Mouse (Mus musculus) layer of hippocampus, adult 2 months (tissue): ENCODE results near the gene Rpl19. TPM values are rescaled to one million over a fixed set of nuclear protein-coding genes. Genes with fewer than 3 reads are reported as not detected.

Experiments
- DNase-seq, 2 experiments: peaks; one replicate each; pipeline ENCODE4 v3.0.0; 2022; ENCODE audit warnings: low spot score in 2 of 2
- H3K27ac ChIP-seq: fragments of 200-600 bp; 2 replicates; pipeline ENCODE4 v1.8.1; 2022
- H3K4me3 ChIP-seq: fragments of 200-600 bp; 2 replicates; pipeline ENCODE4 v1.8.1; 2022; ENCODE audit warnings: mild to moderate bottlenecking
- CTCF ChIP-seq: fragments of 200-600 bp; conservative IDR thresholded peaks from 2 replicates; pipeline ENCODE4 v1.8.1; 2022; ENCODE audit warnings: antibody characterized with exemption, mild to moderate bottlenecking, moderate library complexity
- microRNA-seq, 2 experiments: library from miRNA; unstranded; fragments of <30 nt; microRNA quantifications; one replicate each; pipeline ENCODE4 v1.2.0; 2021
- total RNA-seq, 2 experiments: library from RNA; stranded (reverse); gene quantifications; 2 replicates each; pipeline ENCODE4 v1.2.3; 2021

Gene Rpl19
- total RNA-seq, 2 experiments from 2014 or later, result 615 to 621 TPM

DNA sequence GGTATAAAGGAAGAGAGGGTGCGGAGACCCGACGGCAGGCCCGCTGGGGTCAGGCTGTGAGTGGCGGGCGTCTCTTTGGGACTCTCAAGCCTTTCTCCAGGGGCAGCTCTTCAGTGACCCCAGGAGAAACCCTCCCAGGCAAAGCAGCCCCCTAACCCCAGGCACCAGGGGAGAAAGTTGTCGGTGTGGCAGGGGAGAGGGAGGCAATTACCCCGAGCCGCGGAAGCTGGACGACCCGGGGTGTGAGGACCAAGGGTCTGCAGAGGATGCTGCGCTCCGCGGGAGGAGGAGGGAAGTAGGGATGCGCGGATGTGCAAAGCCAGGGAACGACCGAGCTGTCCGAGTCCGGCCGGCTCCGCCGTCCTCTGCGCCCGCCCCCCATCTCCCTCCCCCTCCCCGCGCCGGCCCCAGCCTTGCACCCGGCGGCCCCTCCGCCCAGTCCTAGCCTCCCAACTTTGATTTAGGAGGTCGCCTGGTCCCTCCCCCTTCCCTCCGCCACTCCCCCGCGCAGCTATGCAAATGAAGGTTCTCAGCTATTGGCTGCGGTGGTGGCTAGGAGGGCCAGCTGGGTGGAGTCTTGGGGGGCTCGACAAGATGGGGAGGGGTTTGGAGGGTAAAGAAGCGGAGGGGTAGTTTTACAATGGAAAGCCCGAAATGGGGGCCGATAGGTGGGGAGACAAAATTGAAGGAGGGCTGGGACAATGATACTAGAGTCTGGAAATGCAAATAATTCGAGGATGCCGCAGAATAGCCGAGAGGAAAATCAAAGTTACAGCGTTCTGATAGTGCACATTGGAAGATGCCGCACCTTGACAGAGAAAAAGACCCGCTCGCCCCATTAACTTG is 26.7 kb downstream of the Rpl19 start, which contains the start of gene Stac2:
Gene Stac2 (minus strand): TSS at position 474 of the 846 bp plus-strand sequence.
- peak; percentile 68 to 81 for DNase-seq
- Histone ChIP-seq H3K27ac (peak within 1 kb of the TSS; percentile 32; the same call in 1 of the 2 replicates), H3K4me3 (peak within 1 kb of the TSS; percentile 62)
- TF ChIP-seq CTCF, result no peak

DNA sequence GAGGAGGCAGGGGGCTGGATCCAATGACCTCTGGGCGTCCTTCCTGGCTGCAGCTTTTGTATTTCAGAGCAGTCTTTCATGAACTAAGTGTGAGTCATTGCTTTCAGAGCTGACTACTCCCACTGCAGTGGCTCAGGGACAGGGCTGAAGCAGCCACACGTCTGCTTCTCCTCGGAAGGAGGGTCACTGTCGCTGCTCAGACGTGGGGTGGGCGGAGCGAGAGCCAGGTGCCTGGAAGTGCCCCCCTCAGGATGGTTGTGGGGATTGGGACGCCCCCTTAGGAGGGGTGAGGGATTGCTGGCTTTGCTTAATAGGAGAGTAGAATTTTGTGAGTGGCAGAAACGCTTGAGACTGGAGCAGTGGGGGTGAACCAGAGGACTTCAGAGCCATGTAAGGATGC is 31.0 kb downstream of the Rpl19 start:
- H3K27ac ChIP-seq, result no peak overlapping the region; the same call in 1 of the 2 replicates
- DNase-seq, result no peak
- H3K4me3 ChIP-seq, result no peak overlapping the region
- TF ChIP-seq CTCF, result peak; percentile 32

DNA sequence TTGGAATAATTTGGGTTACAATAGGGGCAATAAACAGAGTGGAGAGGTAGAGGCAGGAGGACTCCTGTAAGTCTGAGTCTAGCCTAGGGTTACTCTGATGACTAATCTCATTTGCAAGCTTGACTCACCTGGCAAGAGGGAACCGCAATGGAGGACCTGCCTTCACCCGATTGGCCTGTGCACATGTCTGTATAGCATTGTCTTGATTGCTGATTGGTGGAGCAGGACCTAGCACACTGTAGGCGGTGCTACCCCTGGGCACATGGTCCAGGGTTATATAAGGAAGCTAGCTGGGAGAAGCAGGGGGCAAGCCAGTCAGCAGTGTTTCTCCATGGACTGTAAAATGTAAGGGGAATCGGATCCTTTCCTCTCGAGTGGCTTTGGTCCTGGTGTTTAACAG is 31.5 kb downstream of the Rpl19 start:
- no peak for TF ChIP-seq CTCF
- no peak overlapping the region for H3K4me3 ChIP-seq
- no peak overlapping the region for H3K27ac ChIP-seq
- DNase-seq, result no peak

DNA sequence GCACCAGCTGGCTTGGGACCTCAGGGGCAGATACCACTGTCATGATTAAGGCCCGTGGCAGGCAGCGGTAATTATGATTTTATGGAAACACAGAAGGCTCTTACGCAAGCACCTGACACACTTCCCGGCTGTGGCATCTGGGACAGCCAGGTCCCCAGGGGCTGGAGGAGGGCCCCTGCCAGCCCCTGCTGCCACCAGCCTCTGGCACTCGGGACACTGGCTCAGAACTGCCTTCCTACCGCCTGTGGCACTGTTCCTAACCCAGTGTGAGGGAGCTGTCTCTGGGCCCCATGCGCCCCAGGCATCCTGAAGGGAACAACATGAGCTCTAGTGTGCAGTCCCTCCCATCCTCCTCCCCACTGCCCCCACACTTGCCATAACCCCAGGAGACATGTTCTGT is 33.2 kb downstream of the Rpl19 start:
- H3K27ac ChIP-seq, result peak overlapping the region; percentile 74
- no peak for DNase-seq
- no peak for TF ChIP-seq CTCF

DNA sequence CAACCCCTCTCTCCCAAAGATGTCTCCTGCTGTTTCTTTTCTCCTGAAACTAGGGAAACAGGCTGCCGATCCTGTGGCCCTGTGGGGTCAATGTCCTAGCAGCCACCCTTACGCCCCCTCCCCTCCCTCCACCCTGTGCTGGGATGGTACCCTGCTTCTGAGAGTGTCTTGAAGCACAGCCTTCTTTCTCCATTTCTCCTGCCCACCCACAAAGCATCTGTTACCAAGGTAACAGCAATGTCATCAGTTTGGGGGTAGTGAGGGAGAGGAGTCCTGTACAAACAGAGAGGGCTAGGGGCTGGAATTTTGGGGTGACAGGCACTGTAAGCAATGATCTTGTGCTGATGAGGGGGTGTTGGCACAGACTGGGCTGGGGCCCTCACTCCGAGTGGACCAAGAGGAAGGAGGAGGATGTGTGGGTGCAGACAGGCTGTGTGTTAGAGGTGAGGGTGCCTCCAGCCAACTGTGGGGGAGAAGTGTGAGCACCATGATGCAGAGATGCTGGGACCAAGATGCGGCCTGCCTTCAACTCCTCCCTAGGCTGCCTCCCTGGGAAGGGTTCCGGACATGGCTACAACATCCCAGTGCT is 33.7 kb downstream of the Rpl19 start:
- no peak for DNase-seq
- H3K27ac ChIP-seq, result peak overlapping the region; percentile 74
- H3K4me3 ChIP-seq, result no peak overlapping the region
- TF ChIP-seq CTCF, result no peak

More for the DNA sequence above, 33.2 kb downstream of the Rpl19 start:
- H3K4me3 ChIP-seq, result no peak overlapping the region

DNA sequence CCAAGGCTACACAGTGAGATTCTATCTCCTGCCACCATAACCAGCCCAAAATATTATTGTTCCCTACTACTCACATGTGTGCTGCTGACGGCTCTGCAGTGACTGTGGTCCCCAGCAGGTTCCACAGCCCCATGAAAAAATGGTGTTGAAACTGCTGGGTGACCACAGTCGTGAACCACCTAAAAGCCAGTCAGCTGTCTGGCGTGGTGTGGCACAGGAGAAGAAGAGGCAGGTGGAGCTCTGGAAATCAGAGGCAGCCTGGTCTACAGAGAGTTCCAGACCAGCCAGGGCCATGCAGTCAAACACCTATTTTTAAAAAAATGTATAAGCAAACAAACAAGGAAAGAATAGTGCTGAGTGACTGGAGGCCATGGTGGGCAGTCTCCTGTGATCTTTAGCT is 34.9 kb downstream of the Rpl19 start:
- Histone ChIP-seq H3K4me3 (no peak overlapping the region), H3K27ac (no peak overlapping the region)
- no peak for TF ChIP-seq CTCF
- DNase-seq, result no peak

DNA sequence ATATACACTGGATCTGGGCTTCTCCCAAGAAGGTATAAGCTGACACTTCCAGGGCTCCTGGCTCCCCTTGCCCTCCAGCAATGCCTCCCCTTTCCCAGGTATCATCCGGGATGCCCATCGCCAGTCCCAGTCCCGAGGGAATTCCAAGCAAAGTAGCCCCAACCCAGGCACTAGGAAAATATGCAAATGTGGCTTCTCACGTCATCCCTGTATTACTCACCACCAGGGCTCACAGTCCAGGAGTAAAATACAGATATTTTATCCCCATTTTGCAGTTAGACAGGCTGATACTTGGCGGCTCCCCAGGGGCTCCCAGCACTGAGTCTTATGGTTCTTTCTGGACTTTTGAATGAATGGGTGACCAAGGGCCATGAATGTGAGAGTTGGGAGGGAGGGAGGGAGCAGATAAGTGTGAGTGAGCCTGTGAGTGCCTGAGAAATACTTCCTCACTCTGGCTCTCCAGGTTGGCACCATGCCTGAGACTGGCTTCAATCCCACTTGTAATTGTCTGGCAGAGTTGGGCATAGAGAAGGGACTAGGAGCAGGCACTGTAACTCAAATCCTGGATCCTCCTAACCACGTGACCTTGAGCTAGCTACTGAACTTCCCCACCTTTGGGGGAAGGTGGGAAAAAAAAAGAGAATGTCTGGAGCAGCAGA is 35.5 kb downstream of the Rpl19 start:
- H3K4me3 ChIP-seq, result no peak overlapping the region
- H3K27ac ChIP-seq, result 0 out of 2 replicates have a peak overlapping the region, but pooled peaks have one; percentile 7
- DNase-seq, result peak in 1 of 2 experiments; percentile 58
- 0 out of 2 replicates have a peak, but pooled peaks have one; percentile 3 for TF ChIP-seq CTCF

DNA sequence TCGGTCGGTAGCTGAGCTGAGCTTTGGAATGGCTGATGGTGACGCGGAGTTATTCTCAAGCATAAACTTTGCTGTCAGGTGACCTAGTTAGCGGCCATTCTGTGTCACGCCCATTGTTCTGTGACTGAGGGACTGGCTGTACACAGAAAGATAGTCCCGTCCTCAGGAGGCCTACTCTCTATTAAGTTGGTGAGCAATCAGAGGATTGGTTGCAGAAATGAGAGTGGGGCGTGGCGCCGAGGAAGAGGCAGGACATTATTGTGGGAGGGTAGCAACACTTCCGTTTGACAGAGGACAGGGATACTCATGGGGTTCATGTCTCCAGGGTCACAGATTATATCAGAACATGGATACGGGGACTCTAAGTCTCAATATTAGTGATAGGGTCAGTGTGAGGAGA is 39.7 kb downstream of the Rpl19 start:
- Histone ChIP-seq H3K27ac (no peak overlapping the region), H3K4me3 (no peak overlapping the region)
- no peak for DNase-seq
- no peak for TF ChIP-seq CTCF

DNA sequence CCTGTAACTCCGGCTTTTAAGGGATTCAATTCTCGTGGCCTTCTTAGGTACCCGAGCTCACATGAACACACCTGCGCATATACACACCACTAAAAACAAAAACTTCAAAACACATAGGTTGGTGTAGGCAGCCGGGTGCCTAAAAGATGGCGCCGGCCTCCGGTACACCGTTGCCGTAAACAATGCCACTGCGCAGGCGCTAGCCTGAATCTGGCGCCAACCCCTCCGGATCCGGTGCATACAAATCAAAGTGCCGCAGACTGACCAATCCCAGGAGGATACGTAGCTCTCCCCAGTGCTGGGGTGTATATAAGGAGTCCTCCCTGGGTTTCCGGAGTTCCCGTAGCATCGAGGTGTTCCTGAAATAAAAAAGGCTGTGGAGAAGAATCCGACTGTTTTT is 40.7 kb downstream of the Rpl19 start:
- Histone ChIP-seq H3K27ac (no peak overlapping the region), H3K4me3 (no peak overlapping the region)
- no peak for DNase-seq
- TF ChIP-seq CTCF, result no peak

DNA sequence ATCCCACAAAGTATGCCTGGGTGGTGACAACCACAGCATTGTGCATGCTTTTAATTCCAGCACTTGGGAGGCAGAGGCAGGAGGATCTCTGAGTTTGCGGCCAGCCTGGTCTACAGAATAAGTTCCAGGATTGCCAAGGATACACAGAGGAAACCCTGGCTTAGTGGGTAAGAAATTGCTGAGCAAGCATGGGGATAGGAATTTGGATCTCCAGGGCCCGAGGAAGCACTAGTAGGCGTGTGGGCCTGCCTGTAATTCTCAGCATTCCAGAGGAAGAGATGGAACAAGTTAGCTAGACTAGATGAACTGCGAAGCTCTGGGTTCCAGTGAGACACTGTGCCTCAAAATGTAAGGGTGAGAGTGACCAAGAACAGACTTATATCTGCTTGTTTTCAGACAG is 46.9 kb downstream of the Rpl19 start:
- H3K4me3 ChIP-seq, result no peak overlapping the region
- DNase-seq, result no peak
- TF ChIP-seq CTCF, result no peak
- no peak overlapping the region for H3K27ac ChIP-seq

DNA sequence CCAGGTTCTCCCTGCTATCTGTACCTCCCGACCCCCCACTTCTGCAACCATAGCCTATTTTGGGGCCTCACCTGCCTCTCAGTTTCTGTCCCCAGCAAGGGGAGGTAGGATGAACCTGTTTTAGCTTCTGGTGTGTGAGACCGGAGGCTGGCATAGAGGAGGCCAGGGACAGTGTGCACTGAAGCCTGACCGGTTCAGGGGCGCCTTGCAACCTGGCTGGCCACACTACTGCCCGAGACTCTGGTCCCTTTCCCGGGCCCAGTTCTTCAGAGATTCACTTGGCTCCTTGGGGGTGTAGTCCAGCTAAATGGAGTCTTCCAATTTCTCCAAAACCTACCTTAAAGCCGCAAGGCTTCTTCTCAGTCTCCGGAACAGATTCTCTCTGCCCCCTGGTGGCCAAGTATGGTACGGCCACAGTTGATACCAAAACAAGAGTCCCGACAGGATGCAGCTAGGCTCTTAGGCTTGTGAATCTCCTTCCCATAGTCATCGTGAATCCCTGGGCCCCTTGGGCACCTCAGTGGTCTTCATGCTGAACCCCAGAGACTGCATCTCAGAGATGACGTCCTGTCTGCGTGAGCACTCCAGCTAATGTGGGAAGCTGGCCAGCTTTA is 48.8 kb downstream of the Rpl19 start:
- Histone ChIP-seq H3K4me3 (no peak overlapping the region), H3K27ac (no peak overlapping the region)
- peak; percentile 96 for TF ChIP-seq CTCF
- peak; percentile 82 to 95 for DNase-seq

DNA sequence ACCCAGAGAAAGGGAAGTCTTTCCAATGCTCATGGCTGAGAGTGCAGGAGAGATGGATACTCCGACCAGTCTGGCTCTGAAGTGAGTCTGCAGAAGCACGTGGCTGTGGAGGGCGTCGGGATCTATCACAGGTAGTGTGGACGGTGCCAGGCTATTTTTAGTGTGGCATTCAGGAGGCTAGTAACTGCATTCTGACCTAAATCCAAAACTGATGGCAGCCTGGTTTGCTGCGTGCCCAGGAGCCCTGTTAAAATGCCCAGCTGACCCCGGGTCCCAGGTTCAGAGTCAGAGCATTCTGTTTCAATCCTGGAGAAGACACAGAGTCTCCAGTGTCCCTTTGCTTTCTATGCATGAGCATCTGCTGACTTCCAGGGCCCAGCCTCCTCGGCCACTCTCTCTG is 50.6 kb downstream of the Rpl19 start:
- Histone ChIP-seq H3K4me3 (no peak overlapping the region), H3K27ac (no peak overlapping the region)
- no peak for DNase-seq
- no peak for TF ChIP-seq CTCF

Small RNAs within 50 kb of the gene (microRNA-seq; reads per million reads assigned to microRNA genes)
- 0 reads per million in 2 experiments for gene Gm27597

Other genes with a start within 250 kb of the Rpl19 start
- gene Rpl23, start 244.3 kb upstream of the Rpl19 start, total RNA-seq, result 100 to 1,000 TPM; 361 to 374 TPM
- gene Lasp1, start 227.7 kb upstream of the Rpl19 start, total RNA-seq, result 10 to 100 TPM; 88.1 to 91.4 TPM
- gene B230217C12Rik, start 185.9 kb upstream of the Rpl19 start, total RNA-seq, result 10 to 100 TPM; 67.8 to 72.6 TPM
- gene Fbxo47, start 142.6 kb upstream of the Rpl19 start, total RNA-seq, result 1 to 10 TPM; 1.2 to 1.8 TPM
- gene Plxdc1, start 40.3 kb upstream of the Rpl19 start, total RNA-seq, result 10 to 100 TPM in 1 of 2 experiments, 1 to 10 TPM in 1; 9.0 to 10.3 TPM
- 1 to 10 TPM; 1.4 to 1.7 TPM for gene Arl5c, start 30.5 kb upstream of the Rpl19 start, total RNA-seq
- gene Cacnb1, start 3.7 kb upstream of the Rpl19 start, total RNA-seq, result 100 to 1,000 TPM; 139 to 142 TPM
- gene Stac2, start 26.8 kb downstream of the Rpl19 start, total RNA-seq, result 10 to 100 TPM; 50.2 to 50.8 TPM
- gene Fbxl20, start 123.7 kb downstream of the Rpl19 start, total RNA-seq, result 10 to 100 TPM; 33.7 to 34.2 TPM
- 10 to 100 TPM; 53.4 to 54.5 TPM for gene Med1, start 166.6 kb downstream of the Rpl19 start, total RNA-seq
- gene Cdk12, start 176.3 kb downstream of the Rpl19 start, total RNA-seq, result 10 to 100 TPM; 40.9 to 47.0 TPM